Mouse (Mus musculus) brain, adult 2 months (tissue): Measurements from ENCODE around the gene Rnaseh2a.
A peak's percentile ranks its signal among the peaks of the same experiment; 100 is the strongest.

ENCODE experiments used
- DNase-seq: peaks from one replicate; pipeline ENCODE4 v3.0.0; 2011; ENCODE audit warnings: low read depth, low spot score

Rnaseh2a gene

GRCm38 (mm10) chr8:84967532-84968304 is 1.8 kb downstream of the Rnaseh2a start:
- no peak for DNase-seq

DNA sequence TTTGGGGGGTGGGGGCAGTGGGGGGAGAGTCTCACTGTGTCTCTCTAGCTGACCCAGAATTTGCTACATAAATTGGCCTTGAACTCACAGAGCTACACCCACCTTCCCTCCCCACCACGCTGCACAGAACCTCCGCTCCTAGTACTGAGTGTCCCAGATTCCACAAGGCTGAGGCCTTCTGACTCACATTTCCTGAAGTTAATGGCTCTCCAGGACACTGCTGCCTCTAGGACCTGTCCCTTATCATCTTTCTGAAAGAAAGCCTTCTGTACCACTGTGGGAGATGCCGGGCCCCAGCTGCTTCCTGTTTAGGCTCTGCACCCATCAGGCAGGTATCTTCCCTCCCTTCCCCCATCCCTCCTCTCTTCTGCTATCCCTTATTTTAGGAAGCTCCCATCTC is 3.0 kb downstream of the Rnaseh2a start:
- DNase-seq = no peak

GRCm38 (mm10) chr8:84965731-84966291 is 3.8 kb downstream of the Rnaseh2a start:
- peak; percentile 99 for DNase-seq

DNA sequence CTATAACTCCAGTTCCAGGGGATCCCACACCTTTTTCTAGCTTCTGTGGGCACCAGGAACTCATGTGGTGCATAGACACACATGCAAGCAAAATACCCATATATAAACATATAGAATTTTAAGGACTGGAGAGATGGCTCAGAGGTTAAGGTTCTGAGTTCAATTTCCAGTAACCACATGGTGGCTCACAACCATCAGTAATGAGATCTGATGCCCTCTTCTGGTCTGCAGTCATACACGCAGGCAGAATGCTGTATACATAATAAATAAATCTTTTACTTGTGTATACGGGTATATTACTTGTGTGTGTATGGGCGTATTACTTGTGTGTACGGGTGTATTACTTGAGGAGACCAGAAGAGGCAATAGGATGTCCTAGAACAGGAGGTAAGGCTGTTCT is 5.6 kb downstream of the Rnaseh2a start:
- DNase-seq = no peak

GRCm38 (mm10) chr8:84959811-84960210 is 9.8 kb downstream of the Rnaseh2a start:
- no peak for DNase-seq

DNA sequence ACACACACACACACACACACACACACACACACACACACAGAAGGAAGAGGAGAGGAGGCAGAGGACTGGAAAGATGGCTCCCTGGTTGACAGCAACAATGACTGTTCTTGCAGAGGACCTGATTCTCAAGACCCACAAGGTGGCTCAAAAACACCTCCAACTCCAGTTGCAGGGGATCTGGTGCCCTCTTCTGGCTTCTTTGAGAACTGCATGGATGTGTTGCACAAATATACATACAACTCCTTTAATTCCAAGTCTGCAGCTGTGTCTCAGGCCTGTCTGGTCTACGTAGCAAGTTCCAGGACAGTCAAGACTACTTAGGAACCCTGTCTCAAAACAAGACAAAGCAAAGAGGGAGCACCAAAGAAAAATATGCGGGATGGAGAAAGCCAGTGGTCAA is 12.8 kb downstream of the Rnaseh2a start:
- peak; percentile 90 for DNase-seq

GRCm38 (mm10) chr8:84952612-84953255 is 16.8 kb downstream of the Rnaseh2a start:
- DNase-seq = no peak

DNA sequence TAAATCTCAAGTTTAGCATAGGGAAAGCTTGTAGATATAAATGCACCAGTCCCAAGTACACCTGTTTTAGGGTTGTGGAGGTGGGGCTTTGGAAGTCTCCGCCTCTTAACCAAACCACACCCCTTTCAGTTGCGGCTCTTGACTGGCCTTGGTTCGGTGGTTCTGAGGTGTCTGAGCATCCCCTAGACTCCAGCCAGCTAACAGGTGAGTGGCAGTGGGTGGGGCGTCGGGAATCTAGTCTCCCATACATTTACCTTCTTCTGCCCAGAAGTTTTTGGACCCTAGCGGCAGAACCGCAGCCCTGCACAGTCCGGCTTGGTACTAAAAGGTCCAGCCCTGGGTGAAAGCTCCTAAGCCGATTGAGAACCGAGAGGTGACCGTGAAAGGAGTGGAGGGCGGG is 19.8 kb downstream of the Rnaseh2a start:
- DNase-seq = no peak

DNA sequence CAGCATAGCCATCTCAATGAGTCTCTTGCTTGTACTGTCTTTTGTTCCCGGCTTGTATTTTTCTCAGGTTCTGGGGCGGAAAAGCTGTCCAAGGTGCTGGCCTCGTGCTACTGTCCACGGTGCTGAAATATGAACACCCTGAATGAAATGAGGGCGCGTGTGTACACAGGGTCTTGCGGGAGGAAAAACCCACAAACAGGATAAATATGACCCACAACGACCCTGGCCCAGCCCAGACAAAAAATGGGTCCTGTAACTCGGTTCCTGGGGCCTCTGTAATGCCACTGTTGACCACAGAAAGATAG is 22.4 kb downstream of the Rnaseh2a start:
- DNase-seq = no peak

- peak; percentile 77 for DNase-seq
Observed at GRCm38 (mm10) chr8:84946528-84947240, 22.9 kb downstream of the Rnaseh2a start, which contains the start of gene Rtbdn. Rtbdn (plus strand) TSS chr8:84946991.

GRCm38 (mm10) chr8:84945633-84946527 is 23.7 kb downstream of the Rnaseh2a start:
- peak; percentile 65 for DNase-seq

GRCm38 (mm10) chr8:84945235-84945632 is 24.3 kb downstream of the Rnaseh2a start:
- peak; percentile 94 for DNase-seq

DNA sequence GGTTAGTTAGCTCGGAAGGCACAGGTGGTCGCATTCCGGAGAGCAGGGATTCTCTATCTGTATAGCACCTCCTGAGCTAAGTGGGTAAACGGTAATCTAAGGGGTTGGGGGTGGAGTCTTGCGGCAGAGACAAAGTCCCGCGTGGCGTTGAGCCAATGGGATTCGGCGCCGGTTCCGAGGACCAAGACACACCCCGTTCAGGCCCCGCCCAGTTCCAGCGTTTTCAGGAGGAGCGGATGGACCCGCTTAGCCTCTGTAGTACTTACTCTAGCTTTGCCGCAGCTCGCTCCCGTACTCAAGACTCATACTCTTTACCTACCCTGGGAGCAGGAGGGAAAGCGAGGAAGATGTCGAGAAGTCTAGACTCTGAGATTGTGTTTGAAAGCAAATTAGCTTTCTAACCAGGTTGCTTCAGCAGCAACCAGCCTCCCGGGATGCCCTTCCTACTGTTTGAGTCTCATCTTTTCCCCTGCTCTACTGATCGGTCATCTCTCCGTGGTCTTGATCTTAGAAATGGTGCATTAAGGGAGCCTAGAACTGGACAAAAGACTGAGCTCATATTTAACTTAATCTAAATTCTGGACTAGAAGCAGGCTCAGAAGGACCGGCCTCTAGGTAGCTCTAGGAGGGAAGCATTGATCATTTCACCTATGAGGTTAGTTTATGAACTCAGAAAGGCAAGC is 24.9 kb downstream of the Rnaseh2a start:
- DNase-seq = peak; percentile 94

DNA sequence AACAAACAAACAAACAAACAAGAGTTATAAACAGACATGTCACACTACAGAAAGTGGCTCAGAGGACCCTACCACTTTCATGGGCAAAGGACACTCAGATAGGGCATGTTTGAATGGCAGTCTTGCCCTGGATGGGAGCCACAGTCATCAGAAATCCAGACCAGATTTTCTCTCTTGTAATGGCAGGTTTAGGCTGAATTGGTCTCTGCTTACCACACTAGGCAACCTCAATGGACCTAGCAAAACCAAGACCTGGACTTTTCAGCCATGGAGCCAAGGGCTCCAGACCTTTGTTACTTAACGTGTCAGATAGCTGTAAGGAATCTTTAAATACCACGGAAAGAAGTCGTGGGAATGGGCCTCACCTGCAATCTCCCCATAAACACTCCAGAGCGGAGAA is 25.9 kb downstream of the Rnaseh2a start:
- DNase-seq = no peak

DNA sequence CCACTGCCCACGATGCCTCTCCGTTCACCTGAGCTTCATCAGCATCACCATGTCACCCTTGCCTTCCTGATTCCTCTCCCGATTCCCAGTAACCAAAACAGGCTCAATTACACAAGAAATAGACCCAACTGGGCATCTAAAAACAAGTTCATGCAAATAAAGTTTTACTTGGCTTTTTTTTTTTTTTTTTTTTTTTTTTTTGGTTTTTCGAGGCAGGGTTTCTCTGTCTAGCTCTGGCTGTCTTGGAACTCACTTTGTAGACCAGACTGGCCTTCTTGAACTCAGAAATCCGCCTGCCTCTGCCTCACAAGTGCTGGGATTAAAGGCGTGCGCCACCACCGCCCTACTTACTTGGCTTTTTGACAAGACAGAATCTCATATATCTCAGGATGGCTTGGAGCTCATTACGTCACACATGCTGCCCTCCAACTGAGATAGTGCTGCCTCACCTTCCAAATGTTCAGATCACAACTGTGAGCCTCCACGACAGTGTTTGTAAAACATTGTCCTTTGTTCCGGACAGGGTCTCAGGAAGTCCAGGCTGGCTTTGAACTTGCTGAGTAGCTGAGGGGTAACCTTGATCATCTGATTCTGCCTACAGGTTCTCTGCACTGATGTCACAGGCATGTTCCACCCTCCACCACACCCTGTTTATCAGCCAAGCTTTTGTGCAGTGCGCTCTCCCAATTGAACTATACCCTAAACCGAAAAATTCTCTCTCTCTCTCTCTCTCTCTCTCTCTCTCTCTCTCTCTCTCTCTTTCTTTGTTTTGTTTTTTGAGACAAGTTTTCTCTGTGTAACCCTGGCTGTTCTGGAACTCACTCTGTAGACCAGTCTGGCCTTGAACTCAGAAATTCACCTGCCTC is 31.7 kb downstream of the Rnaseh2a start:
- no peak for DNase-seq

GRCm38 (mm10) chr8:84936962-84937546 is 32.5 kb downstream of the Rnaseh2a start, which contains the start of gene Mast1:
Mast1 (minus strand) TSS chr8:84937359.
- DNase-seq = peak; percentile 94

- DNase-seq = peak; percentile 52
Observed at GRCm38 (mm10) chr8:84936041-84936961, 33.3 kb downstream of the Rnaseh2a start.

GRCm38 (mm10) chr8:84935489-84935888 is 34.1 kb downstream of the Rnaseh2a start:
- DNase-seq = peak; percentile 49
